Mouse (Mus musculus) embryo, embryonic 10 days (tissue): ENCODE data around the gene Ankrd53.

Source experiments
- DNase-seq: peaks from one replicate; pipeline ENCODE4 v3.0.0-alpha.2; 2015; ENCODE audit warnings: low spot score

The Ankrd53 gene

DNA sequence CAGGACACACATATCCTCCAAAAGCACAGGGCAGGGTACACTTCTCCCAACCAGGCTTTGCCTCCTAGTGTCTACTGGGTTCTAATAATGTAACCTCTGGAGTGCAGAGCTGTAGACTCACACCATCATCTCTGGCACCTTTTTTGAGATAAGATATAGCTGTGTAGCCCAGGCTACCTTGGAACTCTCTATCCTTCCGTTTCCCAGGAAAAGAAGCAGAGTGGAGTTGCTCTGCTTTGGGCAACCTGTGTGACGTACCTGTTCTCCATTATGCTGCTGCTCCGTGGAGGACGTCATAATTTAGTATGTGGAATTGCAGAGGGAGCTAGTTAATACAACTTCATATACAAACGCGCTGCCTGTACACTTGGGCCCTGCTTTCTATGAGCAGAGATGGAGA is at the start of gene Ankrd53:
Ankrd53 (plus strand) TSS at position 301 of the 400 bp plus-strand sequence.
- DNase-seq, result no peak

DNA sequence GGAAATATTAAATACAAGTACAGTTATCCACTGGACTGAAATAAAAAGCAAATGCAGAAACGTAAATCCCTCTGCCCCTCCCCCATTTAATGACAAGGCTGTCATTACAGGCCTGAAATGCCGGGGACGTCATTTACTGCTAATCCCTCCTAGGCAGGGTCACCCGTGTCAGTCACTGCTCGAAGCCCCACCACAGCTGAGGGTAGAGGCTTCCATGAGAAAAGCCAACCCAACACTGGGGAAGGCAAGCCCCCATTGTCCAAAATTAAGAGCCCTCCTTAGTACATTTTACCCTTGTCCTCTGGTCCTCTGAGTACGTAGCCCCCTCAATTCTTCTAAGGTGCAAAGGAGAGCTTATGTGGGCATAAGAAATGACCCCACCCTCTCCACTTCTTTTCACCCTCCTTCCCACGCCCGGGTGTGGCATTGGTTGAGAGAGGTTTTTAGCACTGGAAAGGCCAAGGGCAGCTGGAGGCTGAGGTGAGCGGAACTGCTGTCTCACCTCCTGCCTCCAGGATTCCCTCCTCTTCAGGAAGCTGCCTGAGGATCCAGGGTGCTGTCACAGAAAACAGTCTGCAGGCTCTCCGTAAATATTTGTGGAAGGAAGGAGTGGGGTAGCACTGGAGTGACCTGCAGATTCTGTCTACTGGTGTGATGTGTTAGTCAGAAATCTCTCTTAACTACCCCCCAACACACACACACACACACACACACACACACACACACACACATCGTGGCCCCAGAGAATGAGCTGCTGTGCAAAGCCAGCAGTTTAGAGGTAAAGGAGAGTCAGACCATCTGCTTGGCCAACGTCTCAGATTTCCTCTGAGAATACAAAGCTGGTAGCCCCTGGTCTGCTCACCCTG is 48.9 kb upstream of the Ankrd53 start:
- no peak for DNase-seq

DNA sequence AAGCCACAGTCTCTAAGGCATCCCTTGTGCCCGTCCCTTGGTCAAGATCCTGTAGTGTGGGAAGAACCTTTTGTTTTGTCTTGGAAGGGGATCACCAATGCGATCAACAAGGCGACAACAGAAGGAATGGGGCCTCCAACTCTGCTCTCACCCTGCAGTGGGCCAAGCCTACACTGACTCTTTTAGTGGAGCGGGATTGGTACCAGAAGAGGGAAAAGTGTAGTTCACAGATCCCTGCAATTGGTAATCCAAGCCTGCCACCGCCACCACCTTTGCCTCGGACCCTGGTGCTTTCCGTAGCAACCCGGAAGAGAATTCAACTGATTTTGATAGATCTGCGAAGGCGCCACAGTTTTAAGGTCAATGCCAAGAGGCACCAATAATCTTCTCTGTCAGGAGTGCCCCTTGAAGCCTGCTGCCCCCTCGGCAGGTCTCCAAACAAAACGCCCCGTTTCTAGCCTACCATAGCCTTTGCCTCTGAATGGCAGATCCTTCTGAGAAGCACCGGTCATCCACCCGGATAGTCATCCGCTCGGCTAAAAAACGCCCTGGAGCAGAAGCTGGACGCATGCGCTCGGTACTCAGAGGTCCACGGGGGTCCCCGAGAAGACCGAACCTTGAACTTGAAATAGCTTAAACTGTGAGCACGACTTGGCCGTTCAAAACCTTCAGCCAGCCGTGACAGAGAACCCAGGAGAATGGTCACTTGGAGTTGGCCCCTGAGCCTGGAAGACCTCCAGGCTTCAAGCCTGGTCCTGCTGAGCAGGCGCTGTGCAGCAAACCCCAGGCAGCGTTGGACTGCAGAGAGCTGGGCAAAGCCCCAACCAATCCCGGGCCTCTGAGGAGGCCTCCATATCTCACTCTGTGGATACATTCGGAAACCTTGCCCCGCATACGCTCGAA is 48.0 kb upstream of the Ankrd53 start:
- no peak for DNase-seq

DNA sequence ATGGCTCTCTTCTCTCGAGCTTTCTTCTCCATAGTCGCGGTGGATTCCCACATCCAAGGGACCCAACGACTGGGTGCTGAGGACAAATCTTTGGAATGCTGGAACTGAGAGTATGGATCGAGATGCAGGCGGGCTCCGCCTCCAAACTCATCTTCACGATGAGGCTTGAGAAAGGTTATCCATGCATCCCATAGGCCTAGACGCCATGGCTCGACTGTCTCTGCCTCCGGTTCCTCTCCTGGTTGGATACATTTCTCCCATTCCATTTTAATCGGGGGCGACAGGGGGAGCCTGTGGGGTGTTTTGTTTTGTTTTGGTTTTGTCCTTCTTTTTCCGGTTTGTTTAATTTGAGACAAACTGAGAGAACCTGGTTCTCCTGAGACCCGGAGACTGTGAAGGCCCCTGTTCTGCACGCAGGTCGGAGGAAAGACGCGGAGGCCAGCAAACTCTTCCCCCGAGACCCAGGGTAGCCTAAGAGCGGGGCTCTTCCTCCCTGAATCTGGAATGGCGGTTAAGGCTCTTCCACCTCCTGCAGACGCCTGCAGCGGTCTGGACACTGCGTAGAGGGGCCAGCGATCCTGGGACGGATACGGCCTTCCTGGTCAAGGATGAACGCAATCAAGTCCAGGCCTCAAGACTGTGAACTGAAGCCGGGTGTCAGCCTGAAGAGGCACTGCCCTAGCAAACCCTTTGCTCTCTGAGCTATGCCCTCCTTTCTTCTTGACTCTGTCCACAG is 46.8 kb upstream of the Ankrd53 start:
- peak; percentile 61 for DNase-seq

DNA sequence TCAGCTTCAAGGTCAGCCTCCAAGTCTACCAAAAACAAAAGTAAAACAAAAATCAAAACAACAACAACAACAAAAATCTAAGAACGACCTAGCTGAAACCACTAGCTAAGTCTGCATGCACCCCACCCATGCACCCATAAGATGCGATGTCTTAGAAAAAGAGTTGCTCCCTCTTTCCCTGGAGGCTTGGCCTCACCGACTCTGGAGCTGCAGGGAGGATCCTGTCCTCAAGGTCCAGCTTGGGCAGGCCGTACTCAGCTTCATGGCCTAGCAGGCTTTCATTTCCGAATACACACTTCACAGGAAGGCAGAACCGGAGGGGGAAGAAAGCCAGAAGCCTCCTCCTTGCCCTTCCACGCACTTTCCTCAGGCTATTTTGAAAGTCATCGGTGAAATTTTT is 45.4 kb upstream of the Ankrd53 start:
- DNase-seq, result no peak

- DNase-seq, result no peak
These were observed 39.9 kb upstream of the Ankrd53 start for GRCm38 (mm10) chr6:83722526-83722925.

GRCm38 (mm10) chr6:83727178-83727577 is 35.3 kb upstream of the Ankrd53 start:
- DNase-seq, result no peak

DNA sequence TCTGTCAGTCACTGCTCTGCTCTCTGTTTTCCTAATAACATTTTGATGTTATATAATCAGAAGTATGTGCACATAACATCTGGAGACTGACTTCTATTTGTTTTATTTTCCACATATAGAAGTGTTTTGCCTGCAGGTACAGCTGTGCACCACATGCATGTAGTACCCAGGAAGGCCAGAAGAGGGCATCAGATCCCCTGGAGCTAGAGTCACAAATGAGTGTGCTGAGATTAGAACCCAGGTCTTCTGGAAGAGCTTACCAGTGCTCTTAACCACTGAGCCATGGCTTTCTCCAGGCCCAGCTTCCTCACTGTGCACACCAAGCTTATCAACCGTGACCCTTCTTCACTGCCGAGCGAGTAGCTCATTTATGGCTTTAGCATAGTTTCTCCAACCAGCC is 34.0 kb upstream of the Ankrd53 start:
- DNase-seq, result no peak

GRCm38 (mm10) chr6:83729350-83729970 is 33.0 kb upstream of the Ankrd53 start:
- DNase-seq, result no peak

- peak; percentile 80 for DNase-seq
These were observed 31.3 kb upstream of the Ankrd53 start for GRCm38 (mm10) chr6:83731128-83731527.

DNA sequence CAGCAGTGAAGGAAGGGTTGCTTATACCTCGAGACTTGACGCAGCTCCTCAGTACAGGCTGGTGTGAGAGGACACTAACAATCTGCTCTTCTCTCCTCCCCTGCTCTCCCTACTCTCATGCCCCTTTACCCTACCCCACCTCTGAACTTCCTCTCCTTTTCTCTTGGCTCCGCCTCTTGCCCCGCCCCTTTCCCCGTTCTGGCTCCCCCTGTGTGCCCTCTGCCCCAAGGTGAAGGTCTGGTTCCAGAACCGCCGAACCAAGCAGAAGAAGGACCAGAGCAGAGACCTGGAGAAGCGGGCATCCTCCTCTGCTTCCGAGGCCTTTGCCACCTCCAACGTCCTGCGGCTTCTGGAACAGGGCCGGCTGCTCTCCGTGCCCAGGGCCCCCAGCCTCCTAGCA is 25.1 kb upstream of the Ankrd53 start:
- DNase-seq, result no peak

- no peak for DNase-seq
These were observed 23.8 kb upstream of the Ankrd53 start for GRCm38 (mm10) chr6:83738596-83738995.

DNA sequence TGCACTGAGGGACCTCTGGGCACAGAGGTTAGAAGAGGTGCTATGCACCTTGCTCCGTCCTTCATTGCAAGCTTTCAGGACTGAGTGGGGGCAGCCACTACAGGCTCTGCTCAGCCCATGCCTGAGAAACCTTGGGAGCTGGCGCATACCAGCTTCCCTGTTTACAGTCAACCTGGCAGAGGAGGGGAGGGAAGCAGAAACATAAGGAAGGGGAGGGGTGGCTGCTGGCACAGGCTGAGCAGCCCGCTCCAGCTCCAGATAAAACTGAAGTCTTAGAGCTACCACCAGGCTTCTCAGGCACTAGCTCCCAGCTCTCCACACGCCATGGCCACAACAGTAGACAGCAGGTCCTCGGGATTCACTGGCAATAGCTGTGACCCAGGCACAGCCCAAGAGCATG is 19.7 kb upstream of the Ankrd53 start, which contains the start of gene Atp6v1b1:
Atp6v1b1 (plus strand) TSS at position 230 of the 400 bp plus-strand sequence.
- DNase-seq, result no peak

DNA sequence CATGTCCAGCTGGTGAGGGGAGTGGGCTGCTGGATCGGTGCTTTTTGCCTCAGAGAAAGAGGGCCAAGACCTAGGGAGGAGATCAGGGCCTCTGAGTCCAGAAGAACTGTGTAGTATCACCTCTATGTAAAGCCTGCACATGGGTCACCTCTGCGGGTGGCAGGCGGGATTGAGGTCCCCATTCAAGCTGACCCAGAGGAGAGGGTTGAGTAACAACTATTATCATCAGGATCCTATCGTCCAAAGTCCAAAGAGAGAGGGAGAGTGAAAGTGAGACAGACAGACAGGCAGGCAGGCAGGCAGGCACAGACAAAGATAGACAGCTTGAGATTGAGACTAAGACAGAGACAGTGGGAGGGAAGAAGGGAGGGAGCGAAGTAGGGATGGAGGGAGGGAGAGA is 19.2 kb upstream of the Ankrd53 start:
- DNase-seq, result no peak

DNA sequence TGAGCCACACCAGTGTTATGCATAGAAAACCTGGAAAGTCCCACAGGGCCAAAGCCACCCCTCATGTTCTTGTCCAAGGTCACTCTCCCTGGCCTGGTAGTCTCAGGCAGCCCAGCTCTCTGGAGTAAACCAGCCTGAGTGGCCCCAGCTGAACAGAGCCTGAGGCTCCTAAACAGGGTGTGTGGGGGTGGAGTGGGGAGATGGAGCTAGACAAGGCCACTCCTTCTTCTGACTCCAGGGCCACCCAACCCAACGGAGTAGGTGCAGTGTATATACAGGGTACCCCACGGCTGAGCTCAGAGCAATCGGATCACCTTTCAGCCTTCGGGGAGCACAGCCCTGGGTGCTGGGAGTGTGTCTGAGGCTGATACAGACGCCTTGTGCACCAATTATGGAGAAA is 18.3 kb upstream of the Ankrd53 start:
- DNase-seq, result no peak

DNA sequence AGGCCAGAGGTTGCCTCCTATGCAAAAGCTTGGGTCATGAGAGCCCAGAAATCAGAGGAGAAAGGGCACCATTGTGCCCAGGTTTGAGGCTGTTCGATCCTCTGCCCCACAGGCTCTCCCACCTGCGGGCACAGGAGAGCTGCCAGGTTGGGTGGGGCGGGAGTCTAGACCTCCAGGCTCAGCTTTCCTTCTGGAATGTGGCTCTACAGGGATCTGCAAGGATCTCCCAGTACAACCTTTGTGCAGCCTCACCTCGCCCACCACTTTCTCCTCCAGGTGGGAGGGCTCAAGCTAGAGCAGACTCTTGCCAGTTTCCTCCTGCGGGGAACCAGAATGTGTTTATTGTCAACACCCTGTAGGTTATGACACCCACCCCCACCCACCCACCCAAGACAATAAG is 17.9 kb upstream of the Ankrd53 start:
- DNase-seq, result no peak

DNA sequence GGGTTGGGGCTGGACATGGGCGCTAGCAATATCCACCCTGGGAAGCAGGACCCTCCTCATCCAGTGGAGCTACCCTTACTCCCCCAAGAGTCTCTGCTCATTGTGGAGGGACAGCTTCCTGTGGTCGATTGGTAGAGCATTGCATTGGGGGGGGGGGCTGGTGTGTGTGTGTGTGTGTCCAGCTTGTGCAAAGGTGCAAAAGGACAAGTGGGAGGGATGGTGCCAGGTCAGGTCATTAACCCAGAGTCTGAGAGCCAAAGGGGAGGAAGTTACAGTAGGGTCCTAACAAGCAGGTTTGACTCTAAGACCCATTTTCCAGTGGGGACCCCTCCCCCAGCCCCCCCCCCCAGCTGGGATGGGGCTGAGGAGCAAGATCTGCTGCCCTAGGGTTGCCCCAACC is 17.0 kb upstream of the Ankrd53 start:
- DNase-seq, result no peak

GRCm38 (mm10) chr6:83749286-83749685 is 13.2 kb upstream of the Ankrd53 start:
- DNase-seq, result peak; percentile 15

DNA sequence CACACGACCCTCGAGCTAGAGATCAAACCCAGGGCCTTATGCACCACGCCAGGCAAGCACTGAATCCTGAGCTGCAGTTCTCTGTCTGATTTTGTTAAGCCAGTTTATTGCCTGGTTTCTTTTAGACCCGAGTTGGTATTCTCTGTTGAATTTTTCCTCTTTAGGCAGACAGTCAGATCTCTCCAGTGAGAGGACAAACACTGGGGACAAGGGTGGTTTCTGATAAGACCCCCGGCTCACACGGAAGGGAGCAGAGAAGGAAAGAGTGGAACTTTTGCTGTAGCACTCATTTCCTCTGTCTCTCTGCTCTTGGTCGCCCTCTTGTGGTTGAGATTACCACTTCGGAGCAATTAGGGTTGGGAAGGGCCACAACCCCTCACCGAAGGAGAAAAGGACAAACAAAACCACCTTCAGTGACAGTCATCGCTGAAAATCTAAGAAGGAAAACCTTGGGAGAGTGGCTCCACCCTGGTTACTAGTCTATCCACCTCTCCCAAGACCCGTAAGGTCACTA is 12.2 kb upstream of the Ankrd53 start:
- peak; percentile 83 for DNase-seq

- DNase-seq, result no peak
These were observed 6.4 kb upstream of the Ankrd53 start for GRCm38 (mm10) chr6:83756051-83756450.

DNA sequence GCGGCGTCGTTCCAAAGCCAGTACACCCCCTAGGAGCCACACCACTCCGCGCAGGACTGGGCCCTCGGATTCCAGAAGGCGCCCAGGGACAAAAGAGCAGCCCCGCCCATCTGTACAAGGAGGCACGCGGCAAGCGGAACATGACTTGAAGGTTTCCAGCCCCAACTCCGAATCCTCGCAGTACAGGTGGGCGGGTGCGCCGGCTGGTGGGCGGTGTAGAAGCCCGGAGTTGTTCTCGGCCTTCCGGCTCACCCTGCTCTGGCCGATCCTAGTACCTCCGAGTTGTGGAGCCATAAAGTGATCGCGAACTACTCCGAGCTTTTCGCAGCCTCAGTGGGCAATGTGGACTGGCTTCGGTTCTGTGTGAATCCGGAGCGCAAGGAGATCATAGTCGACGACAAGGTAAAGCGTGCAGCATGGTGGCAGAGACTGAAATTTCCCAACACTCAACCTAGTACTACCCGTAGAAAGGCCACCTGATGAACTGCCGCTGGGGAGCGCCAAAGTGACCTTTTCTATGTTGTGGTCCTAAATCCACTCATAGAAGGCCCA is 512 bp downstream of the Ankrd53 start:
- DNase-seq, result peak; percentile 62
